In the genomic region with DNA sequence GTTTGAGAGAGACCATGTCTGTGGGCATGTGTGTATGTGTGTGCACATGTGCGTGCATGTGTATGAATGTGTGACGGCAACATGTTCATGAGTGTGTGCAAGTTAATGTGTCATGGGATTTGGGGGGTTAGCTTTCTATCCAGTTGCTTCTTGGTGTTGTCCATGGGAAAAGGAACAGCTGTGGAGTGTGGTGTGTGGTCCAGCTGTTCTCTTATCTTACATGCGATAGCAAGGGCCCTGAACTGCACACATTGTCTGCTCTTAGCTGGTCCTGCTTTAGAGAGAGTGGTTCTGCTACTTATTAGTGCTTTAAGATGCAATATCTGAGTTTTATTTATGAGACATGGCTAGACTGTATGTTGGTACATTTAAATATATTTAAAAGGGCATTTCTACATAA, we compare ENCODE assay signal across 23 mouse cellular contexts. TPM values are rescaled to one million over a fixed set of nuclear protein-coding genes. Genes with fewer than 3 reads are reported as not detected.
DNase-seq lines count a peak whose midpoint lies in the region; ATAC-seq and TF ChIP-seq lines count a peak whose summit lies in the region.
"Had no signal": no experiment of that assay in that cellular context is flagged by ENCODE, and none has a peak within 500 bp of the region (broad histone marks: within the 10 kb centered on the region; RNA-seq: fewer than 3 reads in every experiment).

No protein-coding gene starts in this region.

- peak overlapping the region; percentile 43; the same call in 1 of the 2 replicates for H3K27ac ChIP-seq in testis, adult 2 months (ENCODE audit: control insufficient read depth, insufficient read depth, low read depth, low read length)
- H3K27ac ChIP-seq in hindbrain, embryonic 10.5 days: no peak overlapping the region
- H3K27ac ChIP-seq in forebrain, embryonic 11.5 days (ENCODE audit: low read depth, low read length): no peak overlapping the region
- H3K27ac ChIP-seq: forebrain, embryonic 15.5 days; hindbrain, embryonic 15.5 days; liver, embryonic 15.5 days; lung, embryonic 15.5 days; midbrain, embryonic 13.5 days had no signal

- DNase-seq in kidney, postnatal 10 days: peak; percentile 62
- no peak for DNase-seq in kidney, postnatal 14 days
- DNase-seq in testis, postnatal 10 days (ENCODE audit: low spot score): no peak
- peak; percentile 53 to 56 for DNase-seq in heart, postnatal 10 days
- DNase-seq in testis, postnatal 14 days (ENCODE audit: low spot score): peak; percentile 24
- no peak for DNase-seq in hindbrain, embryonic 10.5 days (ENCODE audit: low spot score)
- no peak for DNase-seq in forebrain, embryonic 11.5 days (ENCODE audit: low spot score)
- DNase-seq: adrenal gland, postnatal 36 days; cerebellum, adult 18-20 months; cerebellum, postnatal 14 days; gastrocnemius, postnatal 36 days; kidney, adult 11 months; lung, postnatal 36 days had no signal

- H3K9me3 ChIP-seq in hindbrain, embryonic 10.5 days: no peaks in the 10 kb centered on the region
- H3K9me3 ChIP-seq in forebrain, embryonic 11.5 days (ENCODE audit: control insufficient read depth, low read length): no peaks in the 10 kb centered on the region
- H3K9me3 ChIP-seq: forebrain, embryonic 15.5 days; hindbrain, embryonic 15.5 days; limb, embryonic 12.5 days; liver, embryonic 15.5 days; lung, embryonic 15.5 days; midbrain, embryonic 13.5 days had no signal

- no peak for TF ChIP-seq CTCF in testis, adult 2 months (IDR thresholded peaks at IDR 0.05; ENCODE audit: control insufficient read depth, insufficient read depth, insufficient replicate concordance, low read depth, low read length)

- WGBS in hindbrain, embryonic 10.5 days: 94% methylated on average over 3 of the region's 3 CpGs
- 89% methylated on average over 3 of the region's 3 CpGs for WGBS in forebrain, embryonic 11.5 days

- H3K36me3 ChIP-seq in testis, adult 2 months (ENCODE audit: control insufficient read depth, insufficient read depth, low read length): no peaks in the 10 kb centered on the region
- no peaks in the 10 kb centered on the region for H3K36me3 ChIP-seq in hindbrain, embryonic 10.5 days
- H3K36me3 ChIP-seq in forebrain, embryonic 11.5 days (ENCODE audit: control insufficient read depth, insufficient read depth, low read length): no peaks in the 10 kb centered on the region
- H3K36me3 ChIP-seq: forebrain, embryonic 15.5 days; hindbrain, embryonic 15.5 days; limb, embryonic 12.5 days; liver, embryonic 15.5 days; lung, embryonic 15.5 days; midbrain, embryonic 13.5 days had no signal

- H3K4me3 ChIP-seq in testis, adult 2 months (ENCODE audit: control insufficient read depth, low read depth, low read length): no peak overlapping the region
- no peak overlapping the region for H3K4me3 ChIP-seq in hindbrain, embryonic 10.5 days
- H3K4me3 ChIP-seq in forebrain, embryonic 11.5 days (ENCODE audit: low read depth, low read length): no peak overlapping the region
- H3K4me3 ChIP-seq: forebrain, embryonic 15.5 days; hindbrain, embryonic 15.5 days; limb, embryonic 12.5 days; liver, embryonic 15.5 days; lung, embryonic 15.5 days; midbrain, embryonic 13.5 days had no signal

- TF ChIP-seq POLR2A in testis, adult 2 months (IDR thresholded peaks at IDR 0.05; ENCODE audit: control insufficient read depth, low read depth, low read length): no peak

- no peak for ATAC-seq in forebrain, embryonic 11.5 days (replicated peaks; ENCODE audit: low FRiP score)
- ATAC-seq: forebrain, embryonic 15.5 days; inflammation-experienced regulatory T-cells, adult 6 months; midbrain, embryonic 13.5 days had no signal

- H3K4me2 ChIP-seq in forebrain, embryonic 11.5 days (ENCODE audit: low read depth, low read length, severe bottlenecking): no peak overlapping the region
- H3K4me2 ChIP-seq: forebrain, embryonic 15.5 days; hindbrain, embryonic 15.5 days; limb, embryonic 12.5 days; liver, embryonic 15.5 days; lung, embryonic 15.5 days; midbrain, embryonic 13.5 days had no signal

- no peak overlapping the region for H3K9ac ChIP-seq in forebrain, embryonic 11.5 days (ENCODE audit: low read length)
- H3K9ac ChIP-seq: forebrain, embryonic 15.5 days; hindbrain, embryonic 15.5 days; limb, embryonic 12.5 days; liver, embryonic 15.5 days; lung, embryonic 15.5 days; midbrain, embryonic 13.5 days had no signal

- no peaks in the 10 kb centered on the region for H3K27me3 ChIP-seq in testis, adult 2 months (ENCODE audit: control insufficient read depth, insufficient read depth, low read length)
- no peaks in the 10 kb centered on the region for H3K27me3 ChIP-seq in hindbrain, embryonic 10.5 days (ENCODE audit: insufficient read depth, poor library complexity, severe bottlenecking)
- H3K27me3 ChIP-seq in forebrain, embryonic 11.5 days (ENCODE audit: control insufficient read depth, insufficient read depth, low read length): no peaks in the 10 kb centered on the region
- H3K27me3 ChIP-seq: forebrain, embryonic 15.5 days; hindbrain, embryonic 15.5 days; limb, embryonic 12.5 days; liver, embryonic 15.5 days; lung, embryonic 15.5 days; midbrain, embryonic 13.5 days had no signal

- intact Hi-C loops in heart, postnatal 10 days (cut with DNase I): no loop called here

- H3K4me1 ChIP-seq in testis, adult 2 months (ENCODE audit: control insufficient read depth, insufficient read depth, low read length): no peaks in the 10 kb centered on the region
- H3K4me1 ChIP-seq in hindbrain, embryonic 10.5 days (replicated peaks): peaks cover 20% of the 10 kb centered on the region
- H3K4me1 ChIP-seq in forebrain, embryonic 11.5 days (replicated peaks; ENCODE audit: control insufficient read depth, insufficient read depth, low read length): no peaks in the 10 kb centered on the region
- H3K4me1 ChIP-seq: forebrain, embryonic 15.5 days; hindbrain, embryonic 15.5 days; liver, embryonic 15.5 days; lung, embryonic 15.5 days; midbrain, embryonic 13.5 days had no signal

RNA-seq across cellular contexts. Expression of gene Smoc2, which starts 30.6 kb away (rescaled TPM):
- 23.7 and 24.6 TPM in 2 replicates for polyA plus RNA-seq in testis, adult 2 months (2012; rRNA removed)
- total RNA-seq in heart, postnatal 10 days (2021): 10 to 100 TPM; 43.1 to 44.3 TPM
- 3.6 and 7.9 TPM in 2 replicates for polyA plus RNA-seq in hindbrain, embryonic 10.5 days (2016; fragmentation: Nextera tagmentation; extraction: Ambion mirVana)
- polyA plus RNA-seq in forebrain, embryonic 11.5 days (2014; fragmentation: Nextera tagmentation; extraction: Ambion mirVana): 8.2 and 10.3 TPM in 2 replicates
- total RNA-seq: hematopoietic stem cell, adult 5-6 weeks; megakaryocyte-erythroid progenitor cell, adult 5-6 weeks had no signal

Comparison
In these comparisons a context has a peak if more than half of its experiments do, and no peak if none do; other contexts are left out.
1. DNase-seq: peak in kidney, postnatal 10 days (single experiment), heart, postnatal 10 days (2 of 2) and testis, postnatal 14 days (single experiment); none in kidney, postnatal 14 days (single experiment), testis, postnatal 10 days (single experiment), hindbrain, embryonic 10.5 days (single experiment) and forebrain, embryonic 11.5 days (single experiment).